In genomic region chr1:86094413-86094812, GRCm38 (mm10) we compare ENCODE assay signal across 30 mouse cellular contexts. TPM values are rescaled to one million over a fixed set of nuclear protein-coding genes. Genes with fewer than 3 reads are reported as not detected.
A peak's percentile ranks its signal among the peaks of the same experiment; 100 is the strongest.
DNase-seq lines count a peak whose midpoint lies in the region; TF ChIP-seq lines count a peak whose summit lies in the region.
"Had no signal": no experiment of that assay in that cellular context is flagged by ENCODE, and none has a peak within 500 bp of the region (broad histone marks: within the 10 kb centered on the region; RNA-seq: fewer than 3 reads in every experiment).

No protein-coding gene starts in this region.

- peak; percentile 51 for TF ChIP-seq CTCF in layer of hippocampus, adult 2 months (conservative IDR thresholded peaks at IDR 0.05)

- H3K27ac ChIP-seq in layer of hippocampus, adult 2 months, result no peak overlapping the region
- H3K27ac ChIP-seq: embryonic facial prominence, embryonic 15.5 days; heart, embryonic 15.5 days; limb, embryonic 12.5 days; liver, embryonic 12.5 days; lung, embryonic 15.5 days had no signal

- H3K4me3 ChIP-seq in layer of hippocampus, adult 2 months, result no peak overlapping the region
- H3K4me3 ChIP-seq: embryonic facial prominence, embryonic 15.5 days; heart, embryonic 15.5 days; limb, embryonic 12.5 days; liver, embryonic 12.5 days; lung, embryonic 15.5 days; myocyte had no signal

- DNase-seq in adrenal gland, adult 8-10 months, result peak; percentile 5
- DNase-seq in adrenal gland, postnatal 4 days (ENCODE audit: low spot score in 2 of 2), result no peak
- DNase-seq in layer of hippocampus, adult 2 months (ENCODE audit: low spot score in 2 of 2), result no peak
- DNase-seq in layer of hippocampus, postnatal 36 days, result no peak
- peak; percentile 14 for DNase-seq in MN1 (ENCODE audit: low spot score)
- DNase-seq in brain, adult 2 months (ENCODE audit: low read depth, low spot score), result peak; percentile 22
- no peak for DNase-seq in frontal cortex, adult 2 months (ENCODE audit: extremely low spot score in 1 of 2, low spot score in 1 of 2)
- no peak for DNase-seq in heart, adult 11 months
- DNase-seq: cerebellum, adult 18-20 months; cerebellum, postnatal 36 days; forebrain, postnatal 0 days; kidney, adult 8-10 months; kidney, postnatal 4 days; midbrain, embryonic 14.5 days; right cerebral cortex, postnatal 14 days; spleen, adult 18-20 months; thymus, adult 18-20 months; thymus, postnatal 4 days had no signal

RNA-seq across cellular contexts. Expression of gene Htr2b, which starts 17.4 kb away (rescaled TPM):
- total RNA-seq in adrenal gland, adult 8-10 months (2022), result under 1 TPM in 3 of 4 experiments, not detected in 1; 0.17 to 0.56 (median 0.37) TPM
- under 1 TPM; 0.45 to 0.56 TPM for total RNA-seq in adrenal gland, postnatal 4 days (2021)
- total RNA-seq in layer of hippocampus, adult 2 months (2021), result not detected
- not detected for total RNA-seq in layer of hippocampus, postnatal 36 days (2021)
- 0.04 and 0.11 TPM in 2 replicates for polyA plus RNA-seq in frontal cortex, adult 2 months (2012; rRNA removed)
- total RNA-seq: forebrain, postnatal 0 days; granulocyte monocyte progenitor cell, adult 5-6 weeks; megakaryocyte progenitor cell, adult 5-6 weeks had no signal

RNA-seq across cellular contexts. Expression of gene Psmd1, which starts 30.2 kb away (rescaled TPM):
- 100 to 1,000 TPM; 114 to 128 (median 117) TPM for total RNA-seq in adrenal gland, adult 8-10 months (2022)
- total RNA-seq in adrenal gland, postnatal 4 days (2021), result 100 to 1,000 TPM; 113 to 114 TPM
- total RNA-seq in layer of hippocampus, adult 2 months (2021), result 100 to 1,000 TPM; 105 to 111 TPM
- total RNA-seq in layer of hippocampus, postnatal 36 days (2021), result 100 to 1,000 TPM; 104 to 108 TPM
- 69.9 and 79.6 TPM in 2 replicates for polyA plus RNA-seq in frontal cortex, adult 2 months (2012; rRNA removed)

RNA-seq across cellular contexts. Expression of gene Gm21972, which starts 39.0 kb away (rescaled TPM):
- 1 to 10 TPM in 3 of 4 experiments, not detected in 1; 1.9 to 4.2 (median 2.3) TPM for total RNA-seq in adrenal gland, adult 8-10 months (2022)
- total RNA-seq in adrenal gland, postnatal 4 days (2021), result 1 to 10 TPM; 4.0 to 4.6 TPM
- 1 to 10 TPM; 2.1 to 9.0 TPM for total RNA-seq in layer of hippocampus, adult 2 months (2021)
- 1 to 10 TPM; 3.2 to 4.3 TPM for total RNA-seq in layer of hippocampus, postnatal 36 days (2021)
- 1.3 and 1.7 TPM in 2 replicates for polyA plus RNA-seq in frontal cortex, adult 2 months (2012; rRNA removed)
- total RNA-seq: gastrocnemius, adult 8-10 months had no signal
- polyA plus RNA-seq: activated CD4-positive, CD25-positive, alpha-beta regulatory T cell, adult 4 months; embryonic facial prominence, embryonic 15.5 days had no signal

RNA-seq across cellular contexts. Expression of gene 2810459M11Rik, which starts 48.8 kb away (rescaled TPM):
- 1 to 10 TPM in 1 of 4 experiments, under 1 TPM in 3; 0.18 to 1.0 (median 0.29) TPM for total RNA-seq in adrenal gland, adult 8-10 months (2022)
- 1 to 10 TPM; 1.0 to 3.4 TPM for total RNA-seq in adrenal gland, postnatal 4 days (2021)
- total RNA-seq in layer of hippocampus, adult 2 months (2021), result 10 to 100 TPM in 1 of 2 experiments, 1 to 10 TPM in 1; 9.8 to 11.9 TPM
- 10 to 100 TPM; 11.4 TPM for total RNA-seq in layer of hippocampus, postnatal 36 days (2021)
- 12.0 and 12.6 TPM in 2 replicates for polyA plus RNA-seq in frontal cortex, adult 2 months (2012; rRNA removed)
- total RNA-seq: gastrocnemius, adult 8-10 months; granulocyte monocyte progenitor cell, adult 5-6 weeks; hematopoietic stem cell, adult 5-6 weeks; megakaryocyte progenitor cell, adult 5-6 weeks had no signal
- polyA plus RNA-seq: C2C12, myocyte had no signal

Comparison
In these comparisons a context has a peak if more than half of its experiments do, and no peak if none do; other contexts are left out.
1. DNase-seq: peak in adrenal gland, adult 8-10 months (single experiment), MN1 (single experiment) and brain, adult 2 months (single experiment); none in adrenal gland, postnatal 4 days (0 of 2), layer of hippocampus, adult 2 months (0 of 2), layer of hippocampus, postnatal 36 days (0 of 2), frontal cortex, adult 2 months (0 of 2) and heart, adult 11 months (single experiment).